Mouse (Mus musculus) cerebellum, adult 18-20 months (tissue): ENCODE measurements around the gene Zfp952.
"Not testable (repeated sequence)": the region's sequence is repeated elsewhere in the genome, so short reads cannot be mapped to it uniquely, and the experiment has no call there.

Experiments used
- DNase-seq, 2 experiments: peaks; one replicate each; pipeline ENCODE4 v3.0.0; 2021

The Zfp952 gene

GRCm38 (mm10) chr17:32992699-32993474, at the start of gene Zfp952:
TSS of gene Zfp952 (plus strand) at chr17:32993129.
- DNase-seq: peak; percentile 80 to 83

DNA sequence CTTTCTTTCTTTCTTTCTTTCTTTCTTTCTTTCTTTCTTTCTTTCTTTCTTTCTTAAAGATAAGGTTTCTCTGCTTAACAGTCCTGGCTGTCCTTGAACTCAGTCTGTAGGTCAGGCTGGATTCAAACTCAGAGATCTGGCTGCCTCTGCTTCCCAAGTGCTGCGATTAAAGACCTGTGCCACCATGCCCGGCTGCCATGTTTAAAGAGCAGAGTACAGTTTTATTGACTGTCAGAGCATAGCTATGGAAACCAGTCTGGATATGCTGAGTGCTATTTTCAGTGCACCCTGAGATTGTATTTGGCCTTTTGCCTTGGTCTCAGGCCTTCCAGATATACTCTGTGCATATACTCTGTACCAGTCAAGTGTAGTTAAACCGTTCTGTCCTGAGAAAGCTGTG, 49.3 kb upstream of the Zfp952 start:
- DNase-seq: no peak

- DNase-seq: no peak
These were observed 48.4 kb upstream of the Zfp952 start for GRCm38 (mm10) chr17:32944402-32945035.

DNA sequence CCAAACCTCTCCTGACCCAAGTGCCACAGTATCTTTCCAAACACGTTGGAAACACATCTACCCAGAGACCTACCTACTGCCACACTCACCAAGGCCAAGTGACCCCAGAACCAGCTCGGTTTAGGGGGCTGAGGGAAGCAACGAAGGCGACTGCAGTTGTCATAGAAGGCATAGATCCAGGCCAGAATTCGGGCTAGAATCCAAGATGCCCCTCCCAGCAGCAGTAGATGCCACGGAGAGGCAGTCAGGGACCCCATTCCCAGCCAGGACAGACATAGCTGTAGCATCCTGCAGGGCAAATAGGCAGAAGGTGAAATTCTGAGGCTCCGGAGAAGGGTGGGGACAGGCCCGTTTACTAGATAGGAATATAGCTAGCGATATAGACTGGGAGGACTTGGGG, 46.2 kb upstream of the Zfp952 start:
- DNase-seq: peak in 1 of 2 experiments; percentile 17

DNA sequence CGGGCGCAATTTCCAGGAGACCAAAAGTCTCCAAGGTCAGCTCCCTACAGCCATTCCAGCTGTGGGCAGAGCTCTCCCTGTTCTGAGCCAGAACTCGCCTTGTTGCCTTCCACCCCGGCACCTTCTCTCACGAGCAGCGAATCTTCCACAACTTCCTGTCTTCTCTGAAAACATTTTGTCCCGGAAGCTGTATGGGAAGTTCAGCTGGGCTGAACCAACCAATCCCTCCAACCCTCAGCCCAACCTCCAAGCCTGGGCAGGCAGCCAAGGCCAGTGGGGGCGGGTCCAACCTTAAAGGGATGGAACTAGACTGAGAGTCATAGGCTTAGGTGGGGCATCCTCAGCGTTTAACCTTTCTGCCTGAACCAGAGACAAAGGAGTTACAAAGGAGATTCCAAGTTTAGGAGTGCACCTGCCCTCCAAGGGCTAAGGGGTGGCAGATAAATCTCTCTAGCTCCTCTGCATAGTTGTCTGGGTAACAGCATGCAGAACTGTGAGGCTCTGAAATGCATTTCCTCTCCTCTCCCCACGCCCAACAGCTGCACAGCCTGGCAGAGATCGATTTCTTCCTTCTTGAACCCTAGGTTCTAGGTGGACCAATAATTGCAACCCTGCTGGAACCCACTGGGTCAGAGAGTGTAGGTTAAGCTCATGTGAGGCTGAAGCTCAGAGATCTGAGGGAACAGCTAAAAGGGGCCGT, 45.6 kb upstream of the Zfp952 start, which contains the start of gene Cyp4f13:
TSS of gene Cyp4f13 (minus strand) at position 188 of the 700 bp plus-strand sequence.
- peak; percentile 92 to 94 for DNase-seq

- DNase-seq: no peak
These were observed 42.8 kb upstream of the Zfp952 start for GRCm38 (mm10) chr17:32950136-32950535.

DNA sequence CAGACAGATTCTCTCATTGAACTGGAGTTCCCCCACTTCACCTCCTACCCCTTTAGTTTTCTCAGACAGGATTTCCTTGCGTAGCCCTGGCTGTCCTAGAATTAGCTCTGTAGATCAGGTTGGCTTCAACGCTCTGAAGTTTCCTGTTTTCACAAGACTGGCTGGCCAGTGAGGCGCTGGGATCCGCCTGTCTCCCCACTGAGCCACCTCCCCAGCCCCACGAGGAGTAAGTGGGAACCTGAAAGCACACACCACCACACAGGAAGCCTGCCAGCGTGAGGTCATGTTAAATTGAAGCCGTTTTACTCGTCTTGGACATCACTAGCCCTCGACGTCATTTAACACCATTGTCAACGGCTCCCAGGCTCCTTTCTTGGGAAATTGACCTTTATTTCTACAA, 41.9 kb upstream of the Zfp952 start:
- DNase-seq: no peak

GRCm38 (mm10) chr17:32951441-32951840, 41.5 kb upstream of the Zfp952 start:
- peak; percentile 90 to 91 for DNase-seq

DNA sequence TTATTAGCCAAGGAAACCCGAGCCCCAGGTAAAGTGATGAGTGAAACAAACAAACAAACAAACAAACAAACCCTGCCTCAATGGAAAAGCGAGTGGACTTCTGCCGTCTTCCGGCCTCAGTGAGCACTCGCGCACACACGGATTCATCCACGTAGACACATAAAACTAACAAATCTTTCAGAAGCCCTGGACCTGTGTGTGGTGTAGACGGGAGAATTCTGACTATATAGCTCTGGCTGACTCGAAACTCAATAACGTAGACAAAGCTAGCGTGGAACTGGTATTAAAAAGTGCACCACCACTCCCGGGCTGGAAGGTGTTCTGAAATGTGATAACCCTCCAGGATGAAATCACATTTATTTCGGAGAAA, 27.7 kb upstream of the Zfp952 start:
- DNase-seq: peak in 1 of 2 experiments; percentile 28

- peak; percentile 88 to 90 for DNase-seq
These were observed 27.2 kb upstream of the Zfp952 start, which contains the start of gene Zfp472 for GRCm38 (mm10) chr17:32965623-32966290. TSS of gene Zfp472 (plus strand) at chr17:32965814.

GRCm38 (mm10) chr17:32981361-32981760, 11.6 kb upstream of the Zfp952 start:
- DNase-seq: no peak

DNA sequence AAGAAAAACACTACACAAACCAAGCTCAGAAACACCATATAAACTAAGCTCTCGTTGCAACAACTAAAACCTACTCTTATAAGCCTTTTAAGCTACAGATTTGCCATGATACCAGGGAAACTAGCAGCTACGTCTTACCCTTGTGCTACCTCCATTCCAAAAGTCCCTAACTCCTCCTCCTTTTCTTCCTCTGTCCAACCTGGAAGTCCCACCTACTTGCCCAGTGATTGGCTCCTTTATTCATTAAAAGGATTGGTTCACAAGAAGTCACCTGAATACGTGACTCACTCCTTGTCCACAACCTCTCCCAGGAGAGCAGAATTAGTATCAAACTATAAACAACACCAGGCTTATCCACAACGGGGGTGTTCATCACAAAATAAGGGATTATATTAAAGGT, 6.6 kb upstream of the Zfp952 start:
- no peak for DNase-seq

DNA sequence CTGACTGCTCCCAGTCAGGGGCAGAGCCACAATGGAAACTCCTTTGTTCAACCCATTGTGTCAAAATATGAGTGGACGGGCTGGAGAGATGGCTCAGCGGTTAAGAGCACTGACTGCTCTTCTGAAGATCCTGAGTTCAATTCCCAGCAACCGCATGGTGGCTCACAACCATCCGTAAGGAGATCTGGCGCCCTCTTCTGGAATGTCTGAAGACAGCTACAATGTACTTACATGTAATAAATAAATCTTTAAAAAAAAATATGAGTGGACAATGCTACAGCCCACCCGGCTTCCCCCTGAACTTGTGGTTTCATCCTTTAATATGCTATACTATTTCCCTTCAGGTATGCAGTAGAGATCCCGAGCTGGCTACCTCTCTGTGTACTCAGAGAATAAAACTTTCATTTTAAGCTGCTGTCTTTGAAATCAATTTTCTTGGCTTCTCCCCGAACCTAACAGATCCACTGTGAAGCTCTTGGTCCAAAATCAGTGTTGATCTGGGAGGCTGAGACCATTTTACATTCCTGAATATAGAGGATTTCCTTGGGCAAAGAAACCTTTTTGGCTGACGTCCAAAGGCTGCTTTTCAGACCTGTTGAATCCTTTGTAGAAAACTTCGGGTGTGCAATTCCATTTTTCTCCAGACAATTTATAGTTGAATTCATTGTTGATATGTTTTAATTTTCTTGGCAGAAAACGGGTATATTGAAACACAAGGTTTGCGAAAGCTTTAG, 797 bp upstream of the Zfp952 start:
- DNase-seq: peak; percentile 6 to 15

- no peak for DNase-seq
These were observed 5.6 kb downstream of the Zfp952 start for GRCm38 (mm10) chr17:32998492-32998891.

GRCm38 (mm10) chr17:33008337-33008736, 15.4 kb downstream of the Zfp952 start:
- DNase-seq: no peak

DNA sequence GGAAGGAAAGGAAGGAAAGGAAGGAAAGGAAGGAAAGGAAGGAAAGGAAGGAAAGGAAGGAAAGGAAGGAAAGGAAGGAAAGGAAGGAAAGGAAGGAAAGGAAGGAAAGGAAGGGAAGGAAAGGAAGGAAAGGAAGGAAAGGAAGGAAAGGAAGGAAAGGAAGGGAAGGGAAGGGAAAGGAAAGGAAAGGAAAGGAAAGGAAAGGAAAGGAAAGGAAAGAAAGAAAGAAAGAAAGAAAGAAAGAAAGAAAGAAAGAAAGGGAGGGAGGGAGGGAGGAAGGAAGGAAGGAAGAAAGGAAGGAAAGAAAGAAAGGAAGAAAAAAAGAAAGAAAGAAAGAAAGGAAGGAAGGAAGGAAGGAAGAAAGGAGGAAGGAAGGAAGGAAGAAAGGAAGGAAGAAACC, 27.5 kb downstream of the Zfp952 start:
- DNase-seq: not testable (repeated sequence)

DNA sequence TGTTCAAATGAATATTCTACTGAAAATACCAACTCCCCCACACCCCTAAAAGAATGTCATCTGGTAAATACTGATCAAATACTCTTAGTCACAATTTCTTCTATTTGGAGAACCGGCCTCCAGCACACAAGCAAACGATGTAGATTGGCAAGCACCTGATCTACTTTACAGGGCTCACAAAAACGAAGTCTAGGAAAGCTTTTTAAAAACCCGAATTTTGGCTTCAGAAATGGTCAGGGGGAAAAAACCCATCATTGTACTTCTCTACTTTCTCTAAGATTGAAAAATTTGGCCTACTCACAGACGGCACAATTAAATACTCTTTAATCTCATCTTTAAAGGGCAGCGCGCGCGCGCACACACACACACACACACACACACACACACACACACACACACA, 39.4 kb downstream of the Zfp952 start:
- no peak for DNase-seq

DNA sequence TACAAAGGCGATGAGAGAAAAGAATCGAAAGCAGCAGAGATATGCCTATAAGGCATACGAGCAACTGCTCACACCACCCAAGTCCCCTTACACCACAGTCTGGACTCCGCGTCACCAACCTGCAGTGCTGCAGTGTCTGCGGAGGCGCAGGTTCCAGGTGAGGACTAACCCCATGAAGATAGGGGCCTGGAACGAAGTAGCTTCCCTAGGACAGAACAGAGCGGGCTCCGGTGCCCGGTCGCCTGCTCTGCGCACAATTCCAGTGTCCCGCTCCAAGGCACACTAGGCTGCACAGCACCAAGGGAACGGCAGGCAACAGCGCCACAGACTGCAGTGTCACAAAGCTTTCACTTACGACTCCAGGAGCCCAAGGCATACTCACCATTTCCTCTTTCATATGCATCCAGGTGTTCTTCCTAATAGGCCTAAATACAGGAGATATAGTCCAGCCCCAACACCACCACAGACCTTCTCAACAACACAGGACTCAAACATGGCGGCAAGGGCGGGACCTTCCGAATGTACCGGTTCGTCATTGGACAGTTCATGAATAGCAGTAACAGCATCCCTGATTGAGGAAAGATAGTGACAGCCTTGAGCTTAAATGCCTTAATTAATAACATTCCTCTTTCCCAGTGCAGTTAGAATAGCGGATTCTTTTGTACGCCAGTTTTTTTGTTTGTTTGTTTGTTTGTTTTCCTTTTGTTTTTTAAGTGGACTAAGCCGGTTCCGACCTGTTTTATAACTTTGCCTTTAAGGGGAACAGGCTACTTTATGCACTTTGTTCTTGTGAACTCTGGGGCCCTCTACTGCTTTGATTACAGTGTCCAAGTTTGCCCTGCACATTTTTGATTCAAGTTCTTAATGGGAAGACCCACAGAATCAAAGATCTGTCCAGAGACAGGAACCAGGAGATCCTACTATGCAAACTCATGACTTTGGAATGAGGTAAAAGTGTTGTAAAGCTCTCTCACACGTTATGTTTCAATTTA, 40.3 kb downstream of the Zfp952 start, which contains the start of gene Zfp763:
TSS of gene Zfp763 (minus strand) at position 503 of the 992 bp plus-strand sequence.
- peak; percentile 82 to 83 for DNase-seq
